Mouse (Mus musculus) granulocyte monocyte progenitor cell, adult 5-6 weeks (primary cell): ENCODE results near the gene Fras1. TPM values are rescaled to one million over a fixed set of nuclear protein-coding genes. Genes with fewer than 3 reads are reported as not detected.

Experiments
- ATAC-seq: replicated peaks from 2 replicates; pipeline ENCODE4 v1.8.0; 2016; ENCODE audit warnings: mild to moderate bottlenecking, moderate TSS enrichment, inconsistent platforms; ENCODE audit not compliant: poor library complexity, severe bottlenecking
- total RNA-seq, 2 experiments: library from RNA; stranded (forward) in 1 of 2; stranded (reverse) in 1 of 2; fragments of 200-712, 200-1000 nt in 1 of 2; fragments of >200 nt in 1 of 2; fragmentation: Nextera tagmentation in 1 of 2; gene quantifications; 2 replicates each; pipeline ENCODE4 v1.2.3; 2014 to 2017

Fras1 gene
- total RNA-seq (2014; fragmentation: Nextera tagmentation) (not detected in 2 replicates), total RNA-seq (2017) (not detected in 2 replicates)

GRCm38 (mm10) chr5:96373567-96373985, at the start of gene Fras1:
Gene Fras1 (plus strand): TSS chr5:96373955.
- no peak for ATAC-seq

DNA sequence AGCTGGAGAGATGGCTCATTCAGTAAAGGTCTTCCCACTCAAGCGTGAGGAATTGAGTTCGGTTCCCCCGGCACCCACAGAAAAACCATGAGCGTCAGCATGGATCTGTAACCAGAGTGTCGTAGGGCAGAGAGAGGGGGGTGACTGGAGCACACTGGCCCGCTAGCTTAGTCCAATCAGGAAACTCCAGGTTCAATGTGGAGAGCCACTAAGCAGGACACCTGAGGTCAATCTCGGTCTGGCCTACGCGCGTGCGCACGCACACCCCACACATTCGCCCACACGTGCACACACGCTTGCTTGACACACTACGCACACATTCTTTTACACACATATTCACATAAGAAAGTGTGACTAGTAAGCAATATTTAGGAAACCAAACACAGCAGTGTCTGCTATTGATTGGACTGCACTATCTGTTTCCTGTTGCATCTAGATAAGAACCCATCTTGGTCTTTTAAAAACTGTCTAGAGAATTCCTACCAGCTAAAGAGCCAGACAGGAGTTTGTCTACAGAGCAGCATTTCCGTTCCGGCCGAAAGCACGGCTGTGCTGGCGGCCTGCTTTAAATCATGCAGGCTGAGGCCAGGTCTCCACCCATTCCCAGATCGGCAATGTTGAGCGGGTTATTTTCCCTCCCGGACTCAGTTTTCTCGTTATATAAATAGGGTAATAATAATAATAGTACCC, 42.6 kb upstream of the Fras1 start:
- ATAC-seq: no peak

- ATAC-seq: no peak
Observed at GRCm38 (mm10) chr5:96331738-96332070, 42.1 kb upstream of the Fras1 start.

- no peak for ATAC-seq
Observed at GRCm38 (mm10) chr5:96333963-96334362, 39.8 kb upstream of the Fras1 start.

DNA sequence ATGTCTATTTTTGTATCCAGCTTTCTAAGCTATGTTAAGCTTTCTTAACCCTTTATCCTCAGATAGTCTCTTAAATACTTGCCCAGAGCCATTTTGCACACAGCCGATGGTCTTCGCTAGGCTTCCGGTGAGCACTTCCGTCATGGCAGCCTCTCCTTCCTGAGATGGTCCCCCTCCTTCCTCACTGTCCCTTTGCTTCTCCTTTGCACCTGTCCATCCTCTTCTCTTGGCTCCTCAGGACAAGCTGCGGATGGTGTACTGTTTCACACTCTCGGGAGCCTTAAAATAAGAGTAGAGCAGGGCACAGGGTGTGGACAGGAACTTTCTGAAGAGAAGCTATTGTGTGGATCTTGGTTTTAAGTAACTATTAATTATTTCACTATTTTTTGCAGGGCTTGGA, 33.2 kb upstream of the Fras1 start:
- ATAC-seq: no peak

GRCm38 (mm10) chr5:96344983-96345382, 28.8 kb upstream of the Fras1 start:
- no peak for ATAC-seq

DNA sequence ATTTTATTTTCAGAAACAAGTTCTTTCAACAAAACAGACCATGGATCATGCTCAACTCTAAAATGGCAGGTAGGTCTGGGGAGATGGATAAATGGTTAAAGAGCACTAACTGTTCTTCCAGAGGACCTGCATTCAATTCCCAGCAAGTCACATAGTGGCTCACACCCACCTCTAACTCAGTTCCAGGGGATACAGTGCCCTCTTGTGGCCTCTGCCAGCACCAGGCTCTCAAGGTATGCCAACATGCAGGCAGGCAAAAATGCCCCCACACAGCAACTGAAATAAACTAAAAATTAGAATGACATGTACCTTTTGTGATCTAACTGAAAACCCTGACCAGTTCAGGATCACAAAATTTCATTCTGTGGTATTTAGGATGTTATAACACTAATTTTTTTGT, 21.8 kb upstream of the Fras1 start:
- no peak for ATAC-seq

DNA sequence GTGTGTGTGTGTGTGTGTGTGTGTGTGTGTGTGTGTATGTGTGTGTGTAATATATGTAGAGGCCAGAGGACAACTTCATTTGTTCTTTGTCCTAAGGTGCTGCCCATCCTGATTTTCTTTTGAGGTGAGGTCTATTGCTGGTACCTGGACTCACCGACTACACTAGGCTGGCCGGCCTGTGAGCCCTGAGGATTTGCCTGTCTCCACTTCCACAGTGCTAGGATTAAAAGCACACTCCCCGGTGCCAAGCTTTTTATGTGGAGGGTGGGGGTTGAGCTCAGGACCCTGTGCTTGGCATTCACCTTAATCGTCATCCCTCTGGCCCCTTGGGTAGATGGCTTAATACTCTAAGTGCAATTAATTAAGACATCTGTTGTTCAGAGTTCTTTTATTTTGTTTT, 9.8 kb upstream of the Fras1 start:
- ATAC-seq: no peak

GRCm38 (mm10) chr5:96365590-96365989, 8.2 kb upstream of the Fras1 start:
- ATAC-seq: no peak

GRCm38 (mm10) chr5:96367260-96367659, 6.5 kb upstream of the Fras1 start:
- no peak for ATAC-seq

- ATAC-seq: no peak
Observed at GRCm38 (mm10) chr5:96373106-96373505, 649 bp upstream of the Fras1 start.

GRCm38 (mm10) chr5:96373986-96374901, 489 bp downstream of the Fras1 start:
- peak; percentile 65 for ATAC-seq

GRCm38 (mm10) chr5:96375391-96375831, 1.7 kb downstream of the Fras1 start:
- ATAC-seq: no peak

- ATAC-seq: no peak
Observed at GRCm38 (mm10) chr5:96376216-96376615, 2.5 kb downstream of the Fras1 start.

- no peak for ATAC-seq
Observed at GRCm38 (mm10) chr5:96386138-96386933, 12.6 kb downstream of the Fras1 start.

- no peak for ATAC-seq
Observed at GRCm38 (mm10) chr5:96388306-96388705, 14.6 kb downstream of the Fras1 start.

DNA sequence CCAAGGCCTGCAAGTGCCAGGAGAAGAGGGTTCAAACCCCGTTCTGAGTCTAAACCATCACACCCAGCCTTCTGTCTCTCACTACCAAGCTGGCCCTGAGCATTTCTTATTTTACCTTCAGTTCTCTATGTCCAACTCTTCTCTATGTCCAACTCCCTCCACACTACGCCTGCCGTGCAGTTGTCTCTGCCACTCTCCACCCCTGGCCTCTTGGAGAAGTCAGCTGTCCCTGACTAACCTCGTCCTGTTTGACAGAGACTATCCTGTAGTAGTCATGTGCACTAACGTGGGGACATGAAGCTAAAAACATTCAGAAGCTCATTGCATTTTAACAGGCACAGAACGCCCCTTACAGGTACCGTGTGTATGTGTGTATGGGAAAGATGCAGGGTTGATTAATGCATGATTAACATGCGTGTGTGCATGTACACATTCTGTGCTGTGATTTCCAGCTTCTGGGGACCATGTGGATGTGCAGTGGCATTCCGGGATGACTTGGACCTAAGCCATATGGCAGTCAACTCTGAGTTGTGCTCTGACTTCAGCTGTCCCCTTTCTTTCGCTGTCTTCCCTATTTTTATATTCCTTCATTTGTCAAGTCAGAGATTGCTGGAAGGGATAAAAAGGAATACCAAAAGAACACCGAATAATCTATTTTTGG, 16.3 kb downstream of the Fras1 start:
- no peak for ATAC-seq

- ATAC-seq: no peak
Observed at GRCm38 (mm10) chr5:96391086-96391485, 17.3 kb downstream of the Fras1 start.

- ATAC-seq: no peak
Observed at GRCm38 (mm10) chr5:96394947-96395346, 21.2 kb downstream of the Fras1 start.
